Mouse (Mus musculus) lung, postnatal 0 days (tissue): ENCODE measurements at regions not wholly inside any gene's neighbourhood (a gene's known extent, or its start where the extent isn't known, plus 50 kb on each side); places are given as distances from the start of the nearest gene placed in this dataset.

ENCODE experiments used
- ATAC-seq: fragments of 200-750 bp; cut with Nextera tagmentation; 2 replicates; pipeline ENCODE4 v1.8.0; 2017; ENCODE audit warnings: moderate library complexity
- DNase-seq: peaks from one replicate; pipeline ENCODE4 v3.0.0-alpha.2; 2016; ENCODE audit warnings: low spot score
- H3K27ac ChIP-seq: fragments of 300-500 bp; sonication (generic); 2 replicates; pipeline ENCODE4 v1.5.1; 2014; ENCODE audit warnings: antibody characterized with exemption, mild to moderate bottlenecking, low read length, mixed read lengths
- H3K27me3 ChIP-seq: fragments of 300-500 bp; sonication (generic); replicated peaks from 2 replicates; pipeline ENCODE4 v1.6.1; 2014; ENCODE audit warnings: low read length, mixed read lengths; ENCODE audit not compliant: insufficient read depth
- H3K36me3 ChIP-seq: fragments of 300-500 bp; sonication (generic); 2 replicates; pipeline ENCODE4 v1.6.1; 2014; ENCODE audit warnings: low read length, mixed read lengths; ENCODE audit not compliant: insufficient read depth
- H3K4me1 ChIP-seq: fragments of 300-500 bp; sonication (generic); 2 replicates; pipeline ENCODE4 v1.6.1; 2014; ENCODE audit warnings: antibody characterized with exemption, low read depth, low read length, mixed read lengths; ENCODE audit not compliant: insufficient read depth
- H3K4me2 ChIP-seq: fragments of 300-500 bp; sonication (generic); replicated peaks from 2 replicates; pipeline ENCODE4 v1.6.1; 2014; ENCODE audit warnings: low read depth, mild to moderate bottlenecking, low read length, moderate library complexity, mixed read lengths
- H3K4me3 ChIP-seq: fragments of 300-500 bp; sonication (generic); 2 replicates; pipeline ENCODE4 v1.5.1; 2014; ENCODE audit warnings: low read depth, low read length
- H3K9ac ChIP-seq: fragments of 300-500 bp; sonication (generic); replicated peaks from 2 replicates; pipeline ENCODE4 v1.6.1; 2014; ENCODE audit warnings: low read depth, mild to moderate bottlenecking
- H3K9me3 ChIP-seq: fragments of 300-500 bp; sonication (generic); 2 replicates; pipeline ENCODE4 v1.6.1; 2016; ENCODE audit warnings: low read length, mixed read lengths
- CTCF ChIP-seq: IDR thresholded peaks from 2 replicates; pipeline ENCODE4 v1.5.1; 2016; ENCODE audit warnings: antibody characterized with exemption, mild to moderate bottlenecking
- EP300 ChIP-seq: IDR thresholded peaks from 2 replicates; pipeline ENCODE4 v1.6.1; 2016; ENCODE audit warnings: antibody characterized with exemption, mild to moderate bottlenecking, control low read depth
- WGBS: fragments of 180-500 bp; shearing (Covaris S2); extraction: QIAGEN DNeasy Blood & Tissue Kit; methylation state at CpG from one replicate; pipeline ENCODE4 v1.1.7; 2014; 5-methylcytosine and 5-hydroxymethylcytosine counted together

DNA sequence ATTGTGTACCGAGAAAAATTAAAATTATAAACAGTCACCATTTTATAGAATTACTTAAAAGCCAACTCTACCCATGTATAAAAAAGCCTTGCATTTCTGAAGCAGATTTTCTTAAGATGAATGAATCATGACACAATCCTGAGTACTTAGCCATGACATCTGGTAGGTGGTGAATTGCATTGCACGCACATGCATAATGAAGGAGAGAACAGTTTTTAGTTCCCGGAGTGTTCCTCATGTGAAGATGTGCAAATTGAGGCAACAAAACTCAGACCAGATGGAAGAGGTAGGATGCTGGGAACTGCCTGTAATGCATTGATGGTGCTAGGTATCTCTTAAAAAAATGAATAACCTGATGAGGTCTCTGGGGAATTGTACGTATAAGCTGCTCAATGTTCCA is 550.9 kb downstream of the Efna5 start:
- no peaks in the 10 kb centered on the region for H3K9me3 ChIP-seq
- DNase-seq (no peak), ATAC-seq (no peak)
- no peaks in the 10 kb centered on the region for H3K27me3 ChIP-seq
- TF ChIP-seq EP300 = no peak
- TF ChIP-seq CTCF = no peak
- WGBS = 92% methylated on average over 4 of the region's 4 CpGs
- no peak overlapping the region for H3K27ac ChIP-seq
- H3K4me2 ChIP-seq = no peak overlapping the region
- no peak overlapping the region for H3K9ac ChIP-seq
- no peak overlapping the region for H3K4me3 ChIP-seq
- H3K36me3 ChIP-seq = no peaks in the 10 kb centered on the region
- no peaks in the 10 kb centered on the region for H3K4me1 ChIP-seq

DNA sequence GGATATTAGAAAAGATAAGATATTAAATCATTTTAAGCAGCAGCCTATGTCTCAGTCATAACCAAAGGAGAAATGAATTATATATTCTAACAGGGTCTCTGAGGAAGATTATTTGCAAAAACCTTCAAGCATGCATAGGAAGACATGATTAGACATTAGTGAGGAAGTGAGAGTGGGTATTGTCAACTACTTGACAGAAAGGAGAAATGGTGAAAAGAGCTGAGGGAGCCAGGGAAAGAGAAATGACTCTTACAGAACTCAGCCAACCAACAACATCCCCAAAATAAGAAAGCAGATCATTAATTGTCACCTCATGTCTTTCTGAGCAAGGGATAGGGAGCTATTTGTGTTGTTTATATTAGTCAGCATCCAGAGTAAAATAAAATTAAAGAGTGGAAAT is 554.3 kb downstream of the Efna5 start:
- no peak overlapping the region for H3K27ac ChIP-seq
- no peaks in the 10 kb centered on the region for H3K4me1 ChIP-seq
- TF ChIP-seq CTCF (no peak), EP300 (no peak)
- H3K9me3 ChIP-seq = no peaks in the 10 kb centered on the region
- H3K36me3 ChIP-seq = no peaks in the 10 kb centered on the region
- H3K4me2 ChIP-seq = no peak overlapping the region
- no peak overlapping the region for H3K4me3 ChIP-seq
- ATAC-seq (no peak), DNase-seq (no peak)
- H3K27me3 ChIP-seq = no peaks in the 10 kb centered on the region
- H3K9ac ChIP-seq = no peak overlapping the region

DNA sequence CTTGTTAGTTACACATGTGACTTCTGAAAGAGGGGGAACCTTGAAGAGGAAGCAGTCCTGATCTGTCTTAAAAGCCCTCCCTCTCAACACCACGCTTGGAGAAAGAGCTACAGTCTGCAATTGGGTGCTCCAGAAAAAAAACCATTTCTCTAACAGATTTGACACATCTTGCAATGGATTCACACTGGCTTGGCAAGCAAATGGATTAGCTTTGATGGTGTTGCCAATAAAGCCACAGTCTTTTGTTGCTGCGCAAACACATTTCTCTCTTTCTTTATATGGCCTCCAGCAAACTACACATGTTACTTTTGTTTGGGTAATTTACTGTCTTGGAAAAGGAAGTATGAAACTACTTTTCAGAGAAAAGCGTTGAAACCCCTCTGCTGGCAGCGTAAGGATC is 562.1 kb downstream of the Efna5 start:
- no peaks in the 10 kb centered on the region for H3K4me1 ChIP-seq
- no peak overlapping the region for H3K4me3 ChIP-seq
- DNase-seq (no peak), ATAC-seq (no peak)
- TF ChIP-seq EP300 = no peak
- TF ChIP-seq CTCF = no peak
- no peak overlapping the region for H3K27ac ChIP-seq
- H3K9me3 ChIP-seq = no peaks in the 10 kb centered on the region
- no peak overlapping the region for H3K4me2 ChIP-seq
- H3K36me3 ChIP-seq = no peaks in the 10 kb centered on the region
- no peak overlapping the region for H3K9ac ChIP-seq
- WGBS = 61% methylated on average over 4 of the region's 4 CpGs
- H3K27me3 ChIP-seq = no peaks in the 10 kb centered on the region

DNA sequence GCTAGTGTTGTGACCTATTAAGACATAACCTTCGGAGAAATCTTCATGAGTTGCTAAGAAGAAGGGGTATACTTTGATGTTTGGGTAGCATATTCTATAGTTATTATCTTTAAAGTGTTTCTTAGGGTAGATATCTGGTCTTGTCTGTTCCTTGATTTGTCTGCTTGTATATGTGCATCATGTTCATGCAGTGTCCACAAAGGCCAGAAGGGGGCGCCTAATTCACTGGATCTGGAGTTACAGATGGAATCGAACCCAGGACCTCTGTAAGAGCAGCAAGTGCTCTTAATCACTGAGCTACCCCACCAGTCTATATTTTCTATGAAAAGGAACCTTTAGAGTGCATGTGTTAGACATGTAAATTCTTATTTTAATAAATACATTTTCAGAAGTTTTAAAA is 571.1 kb downstream of the Efna5 start:
- DNase-seq (no peak), ATAC-seq (no peak)
- TF ChIP-seq EP300 = no peak
- TF ChIP-seq CTCF = peak; percentile 29
- H3K36me3 ChIP-seq = no peaks in the 10 kb centered on the region
- no peaks in the 10 kb centered on the region for H3K9me3 ChIP-seq
- no peak overlapping the region for H3K27ac ChIP-seq
- H3K27me3 ChIP-seq = no peaks in the 10 kb centered on the region
- no peak overlapping the region for H3K4me3 ChIP-seq
- WGBS = 44% methylated on average over 3 of the region's 3 CpGs
- H3K4me2 ChIP-seq = no peak overlapping the region
- H3K4me1 ChIP-seq = no peaks in the 10 kb centered on the region
- H3K9ac ChIP-seq = no peak overlapping the region

DNA sequence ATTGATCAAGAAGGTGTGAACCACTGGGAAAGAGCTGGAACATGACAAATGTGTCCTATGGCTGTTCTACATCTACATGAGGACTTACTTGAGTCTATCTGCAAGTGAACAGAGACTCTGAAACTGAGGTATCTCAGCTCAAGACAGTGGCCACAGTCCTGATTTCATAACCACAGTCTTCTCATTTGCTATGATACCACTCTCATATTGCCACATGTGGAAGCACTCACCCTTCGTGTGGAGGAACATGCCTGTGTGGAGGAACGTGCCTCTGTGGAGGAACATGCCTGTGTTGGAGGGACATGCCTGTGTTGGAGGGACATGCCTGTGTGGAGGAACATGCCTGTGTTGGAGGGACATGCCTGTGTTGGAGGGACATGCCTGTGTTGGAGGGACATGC is 574.0 kb downstream of the Efna5 start:
- Histone ChIP-seq H3K27me3 (no peaks in the 10 kb centered on the region), H3K9me3 (no peaks in the 10 kb centered on the region), H3K36me3 (no peaks in the 10 kb centered on the region), H3K4me2 (no peak overlapping the region), H3K4me3 (no peak overlapping the region), H3K27ac (no peak overlapping the region), H3K9ac (no peak overlapping the region), H3K4me1 (no peaks in the 10 kb centered on the region)
- WGBS = 84% methylated on average over 2 of the region's 2 CpGs
- ATAC-seq = no peak
- no peak for TF ChIP-seq EP300
- TF ChIP-seq CTCF = no peak
- DNase-seq = no peak

DNA sequence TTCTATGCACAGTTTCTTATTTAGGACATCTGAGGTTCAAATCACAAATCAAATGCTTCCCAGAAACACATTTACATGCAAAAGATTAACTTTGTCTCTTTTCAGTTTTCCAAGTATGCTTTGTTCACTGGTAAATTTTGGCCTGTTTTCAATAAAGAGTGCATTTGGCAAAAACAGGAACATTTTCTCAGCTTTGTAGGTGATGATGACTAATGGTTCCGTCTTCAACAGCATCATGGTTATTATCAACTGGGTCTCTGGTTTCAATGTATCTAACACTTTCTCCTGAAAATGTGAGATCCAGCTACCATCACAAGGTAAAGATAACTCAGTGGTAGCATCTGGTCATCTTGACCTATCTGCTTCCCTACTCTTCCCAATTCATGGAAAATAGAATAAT is 574.6 kb downstream of the Efna5 start:
- Histone ChIP-seq H3K27me3 (no peaks in the 10 kb centered on the region), H3K4me2 (no peak overlapping the region), H3K9ac (no peak overlapping the region), H3K36me3 (no peaks in the 10 kb centered on the region), H3K4me3 (no peak overlapping the region), H3K4me1 (no peaks in the 10 kb centered on the region), H3K27ac (no peak overlapping the region), H3K9me3 (no peaks in the 10 kb centered on the region)
- DNase-seq = no peak
- ATAC-seq = no peak
- TF ChIP-seq CTCF (no peak), EP300 (no peak)
- WGBS = 85% methylated on average over 1 of the region's 1 CpGs

DNA sequence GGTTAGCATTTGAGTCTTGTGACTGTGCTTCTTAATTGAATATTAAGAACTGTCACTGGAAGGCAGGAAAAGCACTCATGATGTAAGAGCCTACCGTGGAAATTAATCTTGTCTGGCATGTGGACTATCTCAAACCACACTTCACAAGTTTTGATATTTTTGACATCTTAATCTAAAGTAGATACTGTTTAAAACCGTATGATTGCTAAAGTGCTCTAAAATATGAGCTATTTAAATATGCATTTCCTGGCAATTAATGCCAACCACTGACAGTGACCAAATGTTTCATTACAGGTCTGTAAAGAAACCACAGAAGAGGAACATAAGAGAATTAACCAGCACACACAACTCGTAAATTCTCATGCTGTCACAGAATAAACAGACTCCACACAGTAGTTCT is 576.0 kb downstream of the Efna5 start:
- Histone ChIP-seq H3K9ac (no peak overlapping the region), H3K36me3 (no peaks in the 10 kb centered on the region), H3K4me2 (no peak overlapping the region), H3K4me1 (no peaks in the 10 kb centered on the region), H3K27me3 (no peaks in the 10 kb centered on the region), H3K27ac (no peak overlapping the region), H3K4me3 (no peak overlapping the region), H3K9me3 (no peaks in the 10 kb centered on the region)
- no peak for ATAC-seq
- no peak for DNase-seq
- WGBS = 26% methylated on average over 3 of the region's 3 CpGs
- TF ChIP-seq CTCF (no peak), EP300 (no peak)
